Mouse (Mus musculus): ENCODE measurements around the gene Csk. TPM values are rescaled to one million over a fixed set of nuclear protein-coding genes. Genes with fewer than 3 reads are reported as not detected.

Gene Csk
- polyA plus RNA-seq, 1 experiment = 66.2 TPM

- peaks cover 23% of the 10 kb centered on the region for H3K36me3 ChIP-seq (ENCODE audit: control insufficient read depth, insufficient read depth)
- peaks cover 58% of the 10 kb centered on the region for H3K79me3 ChIP-seq (ENCODE audit: low read depth)
- peaks cover 75% of the 10 kb centered on the region for H3K79me2 ChIP-seq (ENCODE audit: control insufficient read depth, insufficient read depth)
- TF ChIP-seq MYOG (IDR thresholded peaks at IDR 0.05; ENCODE audit: control insufficient read depth, extremely low read depth, insufficient read length) = no peak
- peak; percentile 89 for TF ChIP-seq MYOD1 (IDR thresholded peaks at IDR 0.05; ENCODE audit: control insufficient read depth, insufficient read length, low read depth)
- peak; percentile 28 for TF ChIP-seq CTCF (IDR thresholded peaks at IDR 0.05; ENCODE audit: control insufficient read depth, insufficient read depth, insufficient read length)
- no peaks in the 10 kb centered on the region for H3K27me3 ChIP-seq (ENCODE audit: control insufficient read depth, insufficient read depth, insufficient read length)
- no peak overlapping the region for H3ac ChIP-seq (ENCODE audit: control insufficient read depth, insufficient read length, low read depth)
- H3K4me3 ChIP-seq (ENCODE audit: insufficient read depth, poor library complexity, severe bottlenecking) = no peak overlapping the region
These were observed 19.9 kb downstream of the Csk start for GRCm38 (mm10) chr9:57633481-57634024.

- Histone ChIP-seq H3K36me3 (ENCODE audit: control insufficient read depth, insufficient read depth) (peaks cover 54% of the 10 kb centered on the region), H3K4me3 (ENCODE audit: insufficient read depth, poor library complexity, severe bottlenecking) (no peak overlapping the region), H3K27me3 (ENCODE audit: control insufficient read depth, insufficient read depth, insufficient read length) (no peaks in the 10 kb centered on the region), H3ac (ENCODE audit: control insufficient read depth, insufficient read length, low read depth) (no peak overlapping the region), H3K79me2 (ENCODE audit: control insufficient read depth, insufficient read depth) (peaks cover 33% of the 10 kb centered on the region), H3K79me3 (ENCODE audit: low read depth) (peaks cover 23% of the 10 kb centered on the region)
- TF ChIP-seq CTCF (IDR thresholded peaks at IDR 0.05; ENCODE audit: control insufficient read depth, insufficient read depth, insufficient read length) = peak; percentile 95
- TF ChIP-seq CEBPB (IDR thresholded peaks at IDR 0.05; ENCODE audit: low read depth) = no peak
These were observed 24.1 kb downstream of the Csk start for GRCm38 (mm10) chr9:57629118-57629874.

GRCm38 (mm10) chr9:57628717-57629116 is 24.7 kb downstream of the Csk start:
- Histone ChIP-seq H3K27me3 (ENCODE audit: control insufficient read depth, insufficient read depth, insufficient read length) (no peaks in the 10 kb centered on the region), H3ac (ENCODE audit: control insufficient read depth, insufficient read length, low read depth) (no peak overlapping the region), H3K36me3 (ENCODE audit: control insufficient read depth, insufficient read depth) (peaks cover 59% of the 10 kb centered on the region), H3K79me2 (ENCODE audit: control insufficient read depth, insufficient read depth) (peaks cover 27% of the 10 kb centered on the region), H3K79me3 (ENCODE audit: low read depth) (peaks cover 24% of the 10 kb centered on the region), H3K4me3 (ENCODE audit: insufficient read depth, poor library complexity, severe bottlenecking) (no peak overlapping the region)
- TF ChIP-seq MYOD1 (IDR thresholded peaks at IDR 0.05; ENCODE audit: control insufficient read depth, insufficient read length, low read depth) (no peak), MAX (IDR thresholded peaks at IDR 0.05) (no peak)

GRCm38 (mm10) chr9:57627892-57628291 is 25.5 kb downstream of the Csk start:
- peaks cover 20% of the 10 kb centered on the region for H3K79me2 ChIP-seq (ENCODE audit: control insufficient read depth, insufficient read depth)
- H3K79me3 ChIP-seq (ENCODE audit: low read depth) = peaks cover 19% of the 10 kb centered on the region
- TF ChIP-seq MAX (IDR thresholded peaks at IDR 0.05) (no peak), MYOD1 (IDR thresholded peaks at IDR 0.05; ENCODE audit: control insufficient read depth, insufficient read length, low read depth) (no peak), CEBPB (IDR thresholded peaks at IDR 0.05; ENCODE audit: low read depth) (no peak), CTCF (IDR thresholded peaks at IDR 0.05; ENCODE audit: control insufficient read depth, insufficient read depth, insufficient read length) (no peak), MYOG (IDR thresholded peaks at IDR 0.05; ENCODE audit: control insufficient read depth, extremely low read depth, insufficient read length) (no peak), FOSL1 (IDR thresholded peaks at IDR 0.05; ENCODE audit: insufficient read depth, low read length, poor library complexity, severe bottlenecking) (no peak), USF1 (IDR thresholded peaks at IDR 0.05; ENCODE audit: low read depth) (no peak)
- H3K36me3 ChIP-seq (ENCODE audit: control insufficient read depth, insufficient read depth) = peaks cover 65% of the 10 kb centered on the region
- no peak overlapping the region for H3K4me3 ChIP-seq (ENCODE audit: insufficient read depth, poor library complexity, severe bottlenecking)
- no peak overlapping the region for H3ac ChIP-seq (ENCODE audit: control insufficient read depth, insufficient read length, low read depth)
- no peaks in the 10 kb centered on the region for H3K27me3 ChIP-seq (ENCODE audit: control insufficient read depth, insufficient read depth, insufficient read length)

GRCm38 (mm10) chr9:57627191-57627590 is 26.2 kb downstream of the Csk start:
- no peak overlapping the region for H3ac ChIP-seq (ENCODE audit: control insufficient read depth, insufficient read length, low read depth)
- H3K36me3 ChIP-seq (ENCODE audit: control insufficient read depth, insufficient read depth) = peaks cover 67% of the 10 kb centered on the region
- H3K79me2 ChIP-seq (ENCODE audit: control insufficient read depth, insufficient read depth) = peaks cover 13% of the 10 kb centered on the region
- no peak overlapping the region for H3K4me3 ChIP-seq (ENCODE audit: insufficient read depth, poor library complexity, severe bottlenecking)
- no peaks in the 10 kb centered on the region for H3K27me3 ChIP-seq (ENCODE audit: control insufficient read depth, insufficient read depth, insufficient read length)
- TF ChIP-seq FOSL1 (IDR thresholded peaks at IDR 0.05; ENCODE audit: insufficient read depth, low read length, poor library complexity, severe bottlenecking) (no peak), MYOD1 (IDR thresholded peaks at IDR 0.05; ENCODE audit: control insufficient read depth, insufficient read length, low read depth) (no peak), MYOG (IDR thresholded peaks at IDR 0.05; ENCODE audit: control insufficient read depth, extremely low read depth, insufficient read length) (no peak), CTCF (IDR thresholded peaks at IDR 0.05; ENCODE audit: control insufficient read depth, insufficient read depth, insufficient read length) (no peak), USF1 (IDR thresholded peaks at IDR 0.05; ENCODE audit: low read depth) (no peak), MAX (IDR thresholded peaks at IDR 0.05) (no peak), CEBPB (IDR thresholded peaks at IDR 0.05; ENCODE audit: low read depth) (no peak)
- peaks cover 12% of the 10 kb centered on the region for H3K79me3 ChIP-seq (ENCODE audit: low read depth)

Data from C2C12 (cell line).